ENCODE assay signal across 10 mouse cellular contexts in the genomic region with DNA sequence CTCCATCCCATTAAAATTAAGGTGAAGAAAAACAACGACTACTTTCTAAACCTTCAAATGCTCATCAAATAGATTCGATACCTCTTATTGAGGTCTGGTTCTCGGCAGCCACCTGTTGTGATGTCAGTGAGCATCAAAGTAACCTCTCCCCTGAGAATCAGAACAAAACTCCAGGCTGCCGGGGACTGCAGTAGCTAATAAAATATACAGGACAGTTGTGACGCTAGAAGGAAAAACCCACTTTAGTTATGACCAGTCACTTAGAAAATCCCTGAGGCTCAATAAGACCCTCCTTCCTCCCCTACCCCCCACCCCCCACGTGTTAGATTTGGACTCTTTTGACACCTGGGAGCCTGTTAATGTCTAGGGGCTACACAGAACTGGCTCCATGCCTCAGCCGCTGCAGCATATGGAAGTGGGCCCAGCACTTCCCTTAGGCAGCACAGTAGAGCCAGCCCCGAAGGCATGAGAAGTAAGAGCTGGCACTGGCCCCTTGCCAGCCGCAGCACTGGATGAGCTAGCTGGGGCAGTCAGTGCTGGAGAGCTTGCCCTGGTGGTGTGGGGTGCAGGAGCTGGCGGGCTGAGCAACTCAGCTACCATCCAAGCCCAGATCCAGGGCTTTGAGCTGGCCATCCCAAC.
DNase-seq lines count a peak whose midpoint lies in the region; ATAC-seq and TF ChIP-seq lines count a peak whose summit lies in the region.
"Had no signal": no experiment of that assay in that cellular context is flagged by ENCODE, and none has a peak within 500 bp of the region (broad histone marks: within the 10 kb centered on the region; RNA-seq: fewer than 3 reads in every experiment).

No protein-coding gene starts in this region.

- no peak overlapping the region for H3K4me2 ChIP-seq in heart, postnatal 0 days (ENCODE audit: low read depth, low read length)
- H3K4me2 ChIP-seq in neural tube, embryonic 12.5 days (replicated peaks), result no peak overlapping the region
- H3K4me2 ChIP-seq in forebrain, embryonic 16.5 days (ENCODE audit: low read length), result no peak overlapping the region
- H3K4me2 ChIP-seq in midbrain, postnatal 0 days (ENCODE audit: low read depth, low read length, poor library complexity, severe bottlenecking), result no peak overlapping the region

- no peaks in the 10 kb centered on the region for H3K9me3 ChIP-seq in heart, postnatal 0 days (replicated peaks; ENCODE audit: control insufficient read depth, low read length)
- no peaks in the 10 kb centered on the region for H3K9me3 ChIP-seq in neural tube, embryonic 12.5 days
- H3K9me3 ChIP-seq in forebrain, embryonic 16.5 days (ENCODE audit: control insufficient read depth, low read length), result no peaks in the 10 kb centered on the region
- no peaks in the 10 kb centered on the region for H3K9me3 ChIP-seq in midbrain, postnatal 0 days (ENCODE audit: low read length)

- no peak overlapping the region for H3K4me3 ChIP-seq in heart, postnatal 0 days (ENCODE audit: low read depth, low read length)
- no peak overlapping the region for H3K4me3 ChIP-seq in neural tube, embryonic 12.5 days
- no peak overlapping the region for H3K4me3 ChIP-seq in forebrain, embryonic 16.5 days (replicated peaks; ENCODE audit: low read length)
- no peak overlapping the region for H3K4me3 ChIP-seq in midbrain, postnatal 0 days (ENCODE audit: low read depth, low read length)

- ATAC-seq in heart, postnatal 0 days (ENCODE audit: insufficient read depth, low read depth), result peak; percentile 57; the same call in 1 of the 2 replicates
- peak; percentile 56 for ATAC-seq in neural tube, embryonic 12.5 days (ENCODE audit: low FRiP score, low read depth)
- peak; percentile 72 for ATAC-seq in forebrain, embryonic 16.5 days
- ATAC-seq in midbrain, postnatal 0 days (ENCODE audit: low FRiP score), result peak; percentile 49; the same call in 1 of the 2 replicates

- intact Hi-C loops in heart, postnatal 25 days (cut with DNase I), result loop anchor here (5.0 kb wide), 1 partner anchor 40 kb away; no protein-coding TSS in a partner anchor

- no peaks in the 10 kb centered on the region for H3K27me3 ChIP-seq in heart, postnatal 0 days (ENCODE audit: control insufficient read depth, insufficient read depth, low read length)
- H3K27me3 ChIP-seq in neural tube, embryonic 12.5 days (replicated peaks), result no peaks in the 10 kb centered on the region
- no peaks in the 10 kb centered on the region for H3K27me3 ChIP-seq in forebrain, embryonic 16.5 days (replicated peaks; ENCODE audit: control insufficient read depth, insufficient read depth, low read length)
- H3K27me3 ChIP-seq in midbrain, postnatal 0 days (ENCODE audit: insufficient read depth, low read length), result no peaks in the 10 kb centered on the region

- peak; percentile 33 for DNase-seq in heart, postnatal 0 days (ENCODE audit: low spot score)
- DNase-seq in heart, postnatal 25 days (ENCODE audit: low spot score), result no peak
- DNase-seq in neural tube, embryonic 10.5 days (ENCODE audit: extremely low spot score, low spot score), result no peak
- peak; percentile 77 for DNase-seq in midbrain, postnatal 0 days (ENCODE audit: low spot score)
- no peak for DNase-seq in spleen, postnatal 10 days (ENCODE audit: low spot score in 2 of 2)
- no peak for DNase-seq in thymus, postnatal 0 days (ENCODE audit: low spot score)
- DNase-seq: gastrocnemius, postnatal 25 days; lung, postnatal 10 days had no signal

- 68% methylated on average over 10 of the region's 10 CpGs for WGBS in heart, postnatal 0 days
- 75% methylated on average over 10 of the region's 10 CpGs for WGBS in neural tube, embryonic 12.5 days
- 61% methylated on average over 10 of the region's 10 CpGs for WGBS in forebrain, embryonic 16.5 days
- WGBS in midbrain, postnatal 0 days, result 59% methylated on average over 10 of the region's 10 CpGs

- no peaks in the 10 kb centered on the region for H3K4me1 ChIP-seq in heart, postnatal 0 days (ENCODE audit: control insufficient read depth, insufficient read depth)
- H3K4me1 ChIP-seq in neural tube, embryonic 12.5 days, result no peaks in the 10 kb centered on the region
- 0 out of 2 replicates have a peak, but pooled peaks cover 2% of the 10 kb centered on the region for H3K4me1 ChIP-seq in forebrain, embryonic 16.5 days (replicated peaks; ENCODE audit: control insufficient read depth, insufficient read depth, low read length)
- H3K4me1 ChIP-seq in midbrain, postnatal 0 days (ENCODE audit: insufficient read depth, low read length), result no peaks in the 10 kb centered on the region

- peaks cover 31% of the 10 kb centered on the region for H3K36me3 ChIP-seq in heart, postnatal 0 days (replicated peaks; ENCODE audit: control insufficient read depth, insufficient read depth, low read length)
- peaks cover 25% of the 10 kb centered on the region for H3K36me3 ChIP-seq in neural tube, embryonic 12.5 days
- H3K36me3 ChIP-seq in forebrain, embryonic 16.5 days (ENCODE audit: control insufficient read depth, insufficient read depth), result peaks cover 18% of the 10 kb centered on the region
- peaks cover 15% of the 10 kb centered on the region for H3K36me3 ChIP-seq in midbrain, postnatal 0 days (ENCODE audit: insufficient read depth, low read length)

- TF ChIP-seq CTCF in heart, postnatal 0 days (IDR thresholded peaks at IDR 0.05; ENCODE audit: low read depth), result no peak
- TF ChIP-seq CTCF in midbrain, postnatal 0 days (IDR thresholded peaks at IDR 0.05), result no peak

- TF ChIP-seq EP300 in heart, postnatal 0 days (IDR thresholded peaks at IDR 0.05; ENCODE audit: low read depth), result no peak

- no peak overlapping the region for H3K27ac ChIP-seq in heart, postnatal 0 days (ENCODE audit: low read depth)
- H3K27ac ChIP-seq in neural tube, embryonic 12.5 days, result no peak overlapping the region
- no peak overlapping the region for H3K27ac ChIP-seq in forebrain, embryonic 16.5 days (ENCODE audit: low read length)
- H3K27ac ChIP-seq in midbrain, postnatal 0 days (ENCODE audit: low read depth, low read length), result no peak overlapping the region

- no peak overlapping the region for H3K9ac ChIP-seq in heart, postnatal 0 days (replicated peaks; ENCODE audit: low read depth, low read length)
- H3K9ac ChIP-seq in neural tube, embryonic 12.5 days, result no peak overlapping the region
- H3K9ac ChIP-seq in forebrain, embryonic 16.5 days (replicated peaks; ENCODE audit: low read depth, low read length), result no peak overlapping the region
- H3K9ac ChIP-seq in midbrain, postnatal 0 days (replicated peaks; ENCODE audit: low read length, poor library complexity, severe bottlenecking), result no peak overlapping the region

Comparison
In these comparisons a context has a peak if more than half of its experiments do, and no peak if none do; other contexts are left out.
1. DNase-seq: peak in heart, postnatal 0 days (single experiment) and midbrain, postnatal 0 days (single experiment); none in heart, postnatal 25 days (single experiment), neural tube, embryonic 10.5 days (single experiment), spleen, postnatal 10 days (0 of 2) and thymus, postnatal 0 days (single experiment).
2. Peak in every context shown above with its lines, with median percentiles within 50 percentile points of each other: ATAC-seq.